Mouse (Mus musculus): ENCODE measurements at regions not wholly inside any gene's neighbourhood (a gene's known extent, or its start where the extent isn't known, plus 50 kb on each side); places are given as distances from the start of the nearest gene placed in this dataset.
"Not testable (repeated sequence)": the region's sequence is repeated elsewhere in the genome, so short reads cannot be mapped to it uniquely, and the experiment has no call there.

- peak; percentile 12 for DNase-seq
Observed at GRCm38 (mm10) chr10:50370611-50371010, 221.9 kb upstream of the Ascc3 start.

GRCm38 (mm10) chr10:50392617-50393016 is 199.9 kb upstream of the Ascc3 start:
- DNase-seq, result not testable (repeated sequence)
